Mouse (Mus musculus) mouse embryonic stem cell (cell line): Measurements from ENCODE around the gene Prrx2.
"Not testable (repeated sequence)": the region's sequence is repeated elsewhere in the genome, so short reads cannot be mapped to it uniquely, and the experiment has no call there.

Source experiments
- in situ Hi-C, 2 experiments: fragments of 300-500 bp; cut with MboI; formaldehyde crosslinking; loops; 1 replicate in 1 of 2; 3 replicates in 1 of 2; pipeline ENCODE4 v1.14.3; 2019 to 2020; ENCODE audit warnings: low sequenced_read_pairs in 2 of 2, low pct_unique_long_range_greater_than_20kb in 1 of 2, mixed read lengths in 1 of 2; ENCODE audit not compliant: unreplicated experiment in 1 of 2

Gene Prrx2

GRCm38 (mm10) chr2:30893946-30894345, 59.2 kb downstream of the Prrx2 start:
- in situ Hi-C loops = loop anchor here in 1 of 2 experiments (5.0 kb wide), 1 partner anchor 38 kb away; no protein-coding TSS in a partner anchor

DNA sequence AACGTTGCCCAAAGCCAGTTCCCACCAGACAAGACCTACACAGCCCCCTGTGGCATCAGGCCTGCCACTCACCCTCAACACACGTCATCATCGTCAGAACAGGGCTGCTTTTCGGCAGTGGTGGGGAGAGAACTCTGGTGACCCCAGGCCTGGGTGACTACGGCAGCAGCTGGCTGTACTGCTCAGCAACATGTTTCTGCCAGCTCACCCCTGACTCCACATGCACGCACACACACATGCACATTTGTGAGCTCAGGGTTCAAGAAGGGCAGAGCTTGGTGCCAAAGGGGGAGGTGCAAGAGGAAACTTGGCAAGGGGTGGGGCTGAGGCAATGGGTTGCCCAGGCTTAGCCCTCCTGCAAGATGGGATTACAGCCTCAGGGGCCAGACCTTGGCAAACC, 62.5 kb downstream of the Prrx2 start:
- in situ Hi-C loops = no loop called here

GRCm38 (mm10) chr2:30899397-30900069, 64.8 kb downstream of the Prrx2 start:
- in situ Hi-C loops = no loop called here

DNA sequence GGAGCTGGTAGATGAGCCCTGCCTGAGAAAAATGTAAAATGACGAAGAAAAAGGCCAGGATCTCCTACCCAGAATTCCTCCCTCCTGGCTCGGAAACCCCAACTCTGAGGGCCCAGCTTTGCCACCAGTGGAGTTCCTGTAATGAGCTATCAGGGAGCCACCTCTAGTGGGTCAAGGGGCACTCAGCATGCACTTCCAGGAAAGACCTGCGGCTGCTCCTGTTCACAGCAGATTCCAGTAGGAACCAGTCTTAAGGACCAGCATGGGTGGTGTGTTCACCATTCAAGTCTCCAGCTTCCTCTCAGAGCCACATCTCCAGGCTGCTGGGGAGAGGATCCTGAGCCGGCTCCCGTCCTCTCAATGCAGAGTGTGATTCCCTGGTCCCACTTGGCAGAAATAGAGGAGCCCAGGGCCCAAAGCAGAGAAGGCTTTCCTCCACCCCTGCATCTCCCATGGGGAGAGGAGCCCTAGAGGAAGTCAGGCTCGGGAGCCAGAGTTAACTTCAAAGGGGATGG, 66.9 kb downstream of the Prrx2 start:
- in situ Hi-C loops = no loop called here

DNA sequence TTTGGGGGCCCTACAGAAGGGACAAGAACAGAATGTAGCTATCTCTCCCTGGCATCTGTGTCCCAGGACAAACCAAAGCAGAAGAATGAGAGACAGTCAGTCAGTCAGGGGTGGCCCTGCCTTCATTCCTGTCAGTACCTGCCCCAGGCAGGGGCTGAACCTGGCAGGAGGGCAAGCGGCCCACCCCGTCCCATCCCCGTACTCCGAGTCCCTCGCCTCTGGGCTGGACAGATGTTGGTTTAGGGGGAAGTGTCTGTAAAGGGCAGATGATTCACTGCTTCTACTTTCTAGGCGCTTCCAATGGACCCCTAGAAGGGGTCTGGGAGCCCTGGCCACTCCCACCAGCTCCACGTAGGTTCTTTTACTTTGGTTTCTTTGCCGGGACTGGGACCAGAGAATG, 67.5 kb downstream of the Prrx2 start:
- in situ Hi-C loops = no loop called here

GRCm38 (mm10) chr2:30902726-30903722, 68.3 kb downstream of the Prrx2 start:
- in situ Hi-C loops = no loop called here

GRCm38 (mm10) chr2:30904231-30904630, 69.5 kb downstream of the Prrx2 start:
- in situ Hi-C loops = no loop called here

DNA sequence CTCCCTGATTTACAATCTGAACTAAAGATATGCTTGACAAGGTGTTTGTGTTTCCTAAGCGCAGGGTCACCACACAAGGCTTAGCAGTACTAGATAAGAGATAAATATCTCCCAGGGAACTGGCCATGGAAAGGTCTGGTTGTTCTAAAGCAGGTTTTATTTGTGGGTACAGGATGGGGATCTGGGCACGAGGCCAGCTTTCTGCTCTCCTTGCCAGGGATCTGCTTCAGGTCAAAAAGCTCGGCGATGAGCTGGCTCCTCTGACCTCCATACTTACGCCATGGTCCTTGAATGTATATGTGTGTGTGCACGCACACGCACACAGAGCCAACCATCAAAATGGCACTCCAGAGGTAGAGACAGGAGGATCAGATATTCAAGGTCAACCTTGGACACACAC, 70.2 kb downstream of the Prrx2 start:
- in situ Hi-C loops = no loop called here

- in situ Hi-C loops = no loop called here
Observed at GRCm38 (mm10) chr2:30905906-30906305, 71.1 kb downstream of the Prrx2 start.

DNA sequence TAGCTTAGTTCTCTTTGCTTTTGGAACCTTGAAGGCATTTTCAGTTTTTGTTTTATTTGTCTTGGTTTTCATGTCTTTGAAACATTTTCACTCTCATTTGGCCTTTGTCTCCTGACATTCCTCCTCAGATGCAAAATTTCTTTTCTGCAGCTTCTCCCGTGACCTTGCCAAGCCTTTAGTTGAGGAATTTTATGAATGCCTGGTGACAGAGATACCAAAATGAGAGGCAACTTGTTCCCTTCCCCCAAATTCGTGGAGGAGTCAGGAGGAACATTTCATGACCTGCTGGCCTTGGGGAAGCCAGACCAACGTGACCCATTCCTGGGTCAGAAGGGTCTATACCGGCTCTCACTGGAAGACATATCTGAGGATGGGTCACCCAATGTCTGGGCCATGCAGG, 71.9 kb downstream of the Prrx2 start:
- in situ Hi-C loops = no loop called here

- in situ Hi-C loops = no loop called here
Observed at GRCm38 (mm10) chr2:30912291-30912773, 77.6 kb downstream of the Prrx2 start.

- in situ Hi-C loops = no loop called here
Observed at GRCm38 (mm10) chr2:30913022-30913421, 78.2 kb downstream of the Prrx2 start.

DNA sequence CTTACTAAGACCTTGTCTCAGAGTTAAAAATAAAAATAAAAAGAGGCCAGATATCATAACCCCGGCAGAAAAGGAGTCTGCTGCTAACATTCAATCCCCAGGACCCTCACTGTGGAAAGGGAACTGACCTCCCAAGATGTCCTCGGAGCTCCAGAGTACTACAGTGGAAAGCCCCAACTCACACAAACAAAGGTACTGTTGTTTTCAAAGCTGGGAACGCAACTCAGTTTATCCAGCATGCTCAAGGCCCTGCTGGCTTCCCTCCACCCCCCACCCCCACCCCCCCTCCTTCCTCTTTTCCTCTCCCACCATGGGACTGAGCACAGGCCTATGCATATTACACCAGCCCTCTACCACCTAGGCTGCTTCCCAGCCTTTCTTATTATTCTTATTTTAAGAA, 80.1 kb downstream of the Prrx2 start:
- in situ Hi-C loops = no loop called here

- in situ Hi-C loops = no loop called here
Observed at GRCm38 (mm10) chr2:30915376-30915775, 80.6 kb downstream of the Prrx2 start.

DNA sequence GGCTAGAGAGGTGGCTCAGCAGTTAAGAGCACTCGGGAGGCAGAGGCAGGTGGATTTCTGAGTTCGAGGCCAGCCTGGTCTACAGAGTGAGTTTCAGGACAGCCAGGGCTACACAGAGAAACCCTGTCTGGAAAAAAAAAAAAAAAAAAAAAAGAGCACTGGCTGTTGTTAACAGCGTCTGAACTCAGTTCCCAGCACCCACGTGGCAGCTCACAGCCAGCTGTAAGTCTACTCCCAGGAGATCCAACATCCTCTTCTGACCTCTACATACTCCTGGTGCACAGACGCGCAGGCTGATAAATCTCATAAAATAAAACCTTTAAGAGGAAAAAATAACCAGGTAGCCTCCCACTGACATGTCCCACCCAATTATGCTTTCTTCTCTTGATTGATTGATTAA, 81.2 kb downstream of the Prrx2 start:
- in situ Hi-C loops = not testable (repeated sequence)

DNA sequence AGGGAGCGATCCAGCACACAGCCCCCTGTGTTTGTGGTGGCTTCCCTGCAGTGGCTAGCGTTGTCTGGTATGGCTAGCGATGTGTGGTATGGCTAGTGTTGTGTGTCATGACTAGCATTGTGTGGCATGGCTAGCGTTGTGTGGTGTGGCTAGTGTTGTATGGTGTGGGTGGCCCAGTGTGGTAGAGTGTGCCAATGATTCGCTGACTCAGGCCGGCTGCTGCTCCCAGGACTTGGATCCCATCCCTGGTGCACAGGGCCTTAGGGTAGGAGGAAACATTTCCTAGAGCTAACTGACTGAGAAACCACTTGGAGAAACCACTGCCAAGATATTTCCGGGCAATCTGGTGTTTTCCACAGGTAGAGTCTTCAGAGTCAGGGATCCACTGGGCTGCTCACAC, 82.9 kb downstream of the Prrx2 start:
- in situ Hi-C loops = no loop called here

DNA sequence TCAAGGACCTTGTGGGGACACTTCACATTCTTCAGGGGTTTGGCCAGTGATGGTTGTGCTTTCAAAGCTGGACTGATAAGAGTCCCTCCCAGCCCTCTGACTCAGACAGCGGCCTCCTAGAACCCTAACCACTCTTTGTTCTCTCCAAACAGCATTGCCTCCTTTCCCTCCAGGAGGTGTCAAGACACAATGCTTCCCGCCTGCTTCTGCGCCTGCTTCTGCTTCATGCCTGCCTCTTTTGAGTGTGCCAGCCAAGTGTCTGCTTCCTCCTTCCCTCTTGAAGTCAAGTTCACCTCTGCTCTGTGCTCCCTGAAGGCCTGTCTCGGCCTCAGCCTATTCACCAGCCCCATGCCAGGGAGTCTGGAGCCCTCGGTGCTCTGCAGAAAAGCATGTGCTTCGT, 83.4 kb downstream of the Prrx2 start:
- in situ Hi-C loops = no loop called here

- in situ Hi-C loops = no loop called here
Observed at GRCm38 (mm10) chr2:30918780-30919329, 84.1 kb downstream of the Prrx2 start.

- in situ Hi-C loops = no loop called here
Observed at GRCm38 (mm10) chr2:30920216-30920615, 85.4 kb downstream of the Prrx2 start.
